Mouse (Mus musculus) adrenal gland, adult 18-20 months (tissue): Measurements from ENCODE around the gene Ppp1r2. TPM values are rescaled to one million over a fixed set of nuclear protein-coding genes. Genes with fewer than 3 reads are reported as not detected.
A peak's percentile ranks its signal among the peaks of the same experiment; 100 is the strongest.

ENCODE experiments used
- DNase-seq, 2 experiments: peaks; one replicate each; pipeline ENCODE4 v3.0.0; 2021 to 2022; ENCODE audit warnings: low spot score in 2 of 2
- microRNA-seq, 2 experiments: library from miRNA; unstranded; fragments of <30 nt; microRNA quantifications; one replicate each; pipeline ENCODE4 v1.2.0; 2021; ENCODE audit warnings: borderline number of aligned reads in 2 of 2
- total RNA-seq, 2 experiments: library from RNA; stranded (reverse); gene quantifications; 1 replicate in 1 of 2; 2 replicates in 1 of 2; pipeline ENCODE4 v1.2.3; 2021

The Ppp1r2 gene
- total RNA-seq, 2 experiments from 2014 or later: 74.0 to 78.2 TPM

DNA sequence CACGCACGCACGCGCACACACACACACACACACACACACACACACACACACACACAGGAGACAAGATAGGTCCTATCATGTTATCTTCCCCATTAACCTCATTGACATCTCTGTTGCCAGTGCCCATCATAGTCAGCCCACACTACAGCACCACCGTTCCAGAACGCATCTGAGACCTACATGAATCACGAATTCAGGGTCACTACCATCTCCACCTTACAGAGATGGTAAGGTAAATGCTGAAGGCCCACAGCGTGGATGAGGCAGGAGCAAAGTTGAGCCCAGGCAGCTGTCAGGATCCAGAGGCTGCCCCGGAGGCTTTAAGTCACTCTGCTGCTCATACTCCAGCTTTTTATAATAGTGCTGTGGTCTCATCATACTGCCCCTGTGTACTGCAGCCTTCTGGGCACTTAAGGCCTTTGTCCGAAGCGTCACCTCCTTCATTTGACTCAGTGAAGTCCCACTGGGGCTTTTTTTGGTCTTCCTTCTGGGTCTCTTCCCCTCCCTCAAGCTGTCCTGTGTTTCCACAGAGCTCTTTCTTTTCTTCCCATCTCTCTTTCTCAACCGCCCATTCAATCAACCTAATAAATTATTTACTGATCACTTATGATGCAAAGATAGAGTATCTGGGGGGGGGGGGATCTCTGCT lies 40.1 kb downstream of the Ppp1r2 start:
- no peak for DNase-seq

DNA sequence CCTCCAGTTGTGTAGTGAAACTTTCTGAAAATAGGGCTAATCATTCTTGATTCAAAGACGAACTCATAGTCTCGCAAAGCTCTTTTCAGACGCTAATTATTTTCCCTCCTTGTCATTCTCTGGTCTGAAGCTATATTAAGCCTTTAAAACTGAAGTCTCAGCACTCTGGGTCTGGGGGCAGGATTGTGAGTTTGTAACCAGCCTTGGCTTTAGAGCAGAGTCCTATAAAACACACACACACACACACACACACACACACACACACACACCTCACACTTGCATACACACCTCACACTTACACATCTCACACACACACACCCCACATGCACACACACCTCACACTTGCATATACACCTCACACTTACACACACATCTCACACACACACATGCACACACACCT lies 40.7 kb downstream of the Ppp1r2 start:
- DNase-seq: no peak

GRCm38 (mm10) chr16:31233541-31234339 lies 41.3 kb downstream of the Ppp1r2 start:
- DNase-seq: peak; percentile 68 to 72

- DNase-seq: no peak
Observed at GRCm38 (mm10) chr16:31233167-31233498, 41.9 kb downstream of the Ppp1r2 start.

DNA sequence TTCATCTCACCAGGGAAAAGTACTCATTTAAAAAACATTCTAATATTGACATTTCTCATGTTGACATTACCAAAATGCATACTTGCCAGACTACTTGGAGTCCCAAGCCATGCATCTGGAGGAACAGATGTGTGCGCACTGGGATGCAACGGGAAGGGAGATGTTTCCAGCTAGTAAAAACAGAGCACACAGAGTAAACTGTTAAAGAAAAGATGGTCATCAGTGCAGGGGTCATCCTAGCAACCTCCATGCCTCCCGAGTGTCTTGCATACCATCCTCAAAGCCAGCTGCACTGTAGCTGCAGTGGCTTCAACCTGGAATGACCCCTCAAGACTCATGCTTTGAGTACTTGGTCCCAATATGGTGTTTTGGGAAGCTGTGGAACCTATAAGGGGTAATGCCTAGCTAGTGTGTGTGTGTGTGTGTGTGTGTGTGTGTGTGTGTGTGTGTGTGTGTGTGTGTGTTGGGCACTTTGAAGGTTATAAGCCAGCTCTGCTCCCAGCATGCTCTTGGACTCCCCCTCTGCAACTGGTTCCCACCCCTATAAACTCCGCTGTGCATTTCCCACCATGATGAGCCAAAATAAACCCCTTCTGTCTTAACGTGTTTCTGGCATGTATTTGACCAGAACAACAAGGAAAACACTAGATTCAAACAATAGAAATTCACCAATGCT lies 42.4 kb downstream of the Ppp1r2 start:
- DNase-seq: no peak

DNA sequence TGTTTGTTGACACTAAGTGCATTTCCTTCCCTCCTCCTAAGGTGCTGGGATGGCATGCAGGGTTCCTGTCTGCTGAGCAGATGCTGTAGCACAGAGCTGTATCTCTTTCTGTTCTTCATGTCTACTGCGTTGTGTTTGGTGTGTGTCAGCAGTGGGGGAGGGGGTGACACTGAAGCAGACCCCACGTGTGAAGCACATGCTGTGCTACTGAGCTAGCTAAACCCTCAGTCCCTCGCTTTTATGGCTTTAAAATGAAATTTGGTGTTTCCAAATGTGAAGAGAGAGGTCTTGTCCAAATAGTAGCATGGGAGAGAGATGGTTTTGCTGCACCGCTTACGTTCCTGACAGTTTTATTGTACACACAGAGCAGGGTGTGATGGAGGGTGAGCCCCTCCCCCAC lies 43.5 kb downstream of the Ppp1r2 start:
- no peak for DNase-seq

GRCm38 (mm10) chr16:31227746-31228145 lies 47.3 kb downstream of the Ppp1r2 start:
- no peak for DNase-seq

GRCm38 (mm10) chr16:31215271-31215670 lies 59.8 kb downstream of the Ppp1r2 start:
- no peak for DNase-seq

- no peak for DNase-seq
Observed at GRCm38 (mm10) chr16:31213463-31213862, 61.6 kb downstream of the Ppp1r2 start.

DNA sequence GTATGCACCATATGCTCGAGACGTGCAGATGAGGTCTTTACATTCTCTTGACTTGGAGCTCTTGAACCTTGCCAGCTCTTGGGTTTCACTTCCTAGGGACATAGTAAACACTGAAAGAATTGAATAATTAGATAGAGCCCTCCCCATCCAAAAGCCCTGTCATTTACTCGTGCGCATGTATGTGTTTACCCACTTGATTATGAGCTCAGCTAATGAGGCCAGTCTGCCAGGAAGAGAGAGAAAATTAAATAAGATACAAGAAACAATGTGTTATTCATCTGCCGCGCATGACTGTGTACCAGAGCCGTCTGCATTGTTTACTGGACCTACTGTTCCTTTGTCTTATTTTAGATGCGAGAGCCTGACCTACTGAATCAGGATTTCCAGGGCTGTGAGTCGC lies 63.6 kb downstream of the Ppp1r2 start:
- no peak for DNase-seq

DNA sequence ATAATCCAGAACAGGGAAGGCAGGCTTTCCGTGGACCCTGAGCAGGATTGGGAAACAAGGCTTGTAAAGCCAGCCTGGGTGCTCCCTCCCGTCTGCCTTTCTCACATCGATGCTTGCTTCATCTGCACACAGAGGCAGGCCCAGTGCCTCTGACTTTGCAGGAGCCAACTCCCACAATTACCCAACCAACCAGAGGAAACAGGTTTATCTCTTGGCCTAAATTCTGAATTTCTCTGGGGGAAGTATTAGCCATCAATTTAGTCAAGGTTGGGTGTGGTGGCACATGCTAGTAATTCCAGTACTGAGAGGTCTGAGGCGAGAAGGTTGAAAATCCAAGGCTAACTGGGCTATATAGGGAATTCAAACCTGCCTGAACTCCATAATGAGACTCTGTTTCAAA lies 64.6 kb downstream of the Ppp1r2 start:
- no peak for DNase-seq

GRCm38 (mm10) chr16:31209911-31210310 lies 65.2 kb downstream of the Ppp1r2 start:
- no peak for DNase-seq

DNA sequence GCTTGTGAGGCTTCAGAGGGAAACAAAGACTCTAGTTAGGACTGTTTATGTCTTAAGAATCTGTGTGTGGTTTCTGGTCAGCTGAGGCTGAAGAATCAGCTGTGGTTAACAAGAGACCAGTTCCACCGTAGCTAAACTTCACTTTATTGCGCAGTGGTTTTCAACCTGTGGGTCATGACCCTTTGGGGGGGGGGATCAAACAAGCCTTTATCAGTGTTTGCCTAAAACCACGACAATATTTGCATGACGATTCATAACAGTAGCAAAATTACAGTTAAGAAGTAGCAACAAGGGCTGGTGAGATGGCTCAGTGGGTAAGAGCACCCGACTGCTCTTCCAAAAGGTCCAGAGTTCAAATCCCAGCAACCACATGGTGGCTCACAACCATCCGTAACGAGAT lies 69.4 kb downstream of the Ppp1r2 start:
- DNase-seq: no peak

GRCm38 (mm10) chr16:31205187-31205586 lies 69.9 kb downstream of the Ppp1r2 start:
- DNase-seq: peak in 1 of 2 experiments; percentile 1

- no peak for DNase-seq
Observed at GRCm38 (mm10) chr16:31204216-31204615, 70.9 kb downstream of the Ppp1r2 start.

- peak in 1 of 2 experiments; percentile 1 for DNase-seq
Observed at GRCm38 (mm10) chr16:31201704-31202103, 73.4 kb downstream of the Ppp1r2 start.

Small RNA genes within 50 kb of the gene (microRNA-seq; reads per million reads assigned to microRNA genes)
- gene Gm27415: 0 reads per million in 2 experiments

Other genes with a start within 250 kb of the Ppp1r2 start
- gene Xxylt1, start 193.8 kb downstream of the Ppp1r2 start, total RNA-seq: 10 to 100 TPM in 1 of 2 experiments, 1 to 10 TPM in 1; 8.4 to 15.2 TPM
- 10 to 100 TPM; 32.0 to 37.3 TPM for gene Acap2, start 74.0 kb downstream of the Ppp1r2 start, total RNA-seq
- gene Apod, start 39.5 kb upstream of the Ppp1r2 start, total RNA-seq: 10 to 100 TPM in 1 of 2 experiments, 1 to 10 TPM in 1; 7.3 to 13.7 TPM
- 10 to 100 TPM in 1 of 2 experiments, 1 to 10 TPM in 1; 5.0 to 23.1 TPM for gene Bdh1, start 147.0 kb upstream of the Ppp1r2 start, total RNA-seq